Mouse (Mus musculus): Measurements from ENCODE around the gene Plpp3.

Gene Plpp3

GRCm38 (mm10) chr4:105158651-105159530, 1.7 kb downstream of the Plpp3 start:
- no peak for DNase-seq (ENCODE audit: low spot score)

GRCm38 (mm10) chr4:105159531-105159870, 2.4 kb downstream of the Plpp3 start:
- no peak for DNase-seq (ENCODE audit: low spot score)

DNA sequence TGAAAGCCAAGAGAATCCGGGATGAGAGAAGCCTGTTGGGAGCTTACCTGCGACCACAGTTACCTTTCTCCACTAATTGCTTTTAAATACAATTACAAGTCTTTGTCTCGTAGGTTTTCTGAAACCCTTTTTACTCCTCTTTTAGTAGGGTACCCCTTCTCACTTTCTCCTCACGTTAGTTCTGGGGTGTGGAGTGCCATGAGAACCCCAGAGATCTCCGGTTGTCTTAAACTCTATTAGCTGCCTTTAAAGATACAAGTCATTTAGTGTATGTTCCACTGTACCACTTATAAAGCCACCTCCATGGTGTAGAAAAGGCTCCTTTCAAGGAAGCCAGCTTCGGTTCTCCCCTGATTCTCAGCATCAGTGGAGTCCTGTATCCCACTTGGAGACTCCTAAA, 3.3 kb downstream of the Plpp3 start:
- DNase-seq (ENCODE audit: low spot score), result no peak

DNA sequence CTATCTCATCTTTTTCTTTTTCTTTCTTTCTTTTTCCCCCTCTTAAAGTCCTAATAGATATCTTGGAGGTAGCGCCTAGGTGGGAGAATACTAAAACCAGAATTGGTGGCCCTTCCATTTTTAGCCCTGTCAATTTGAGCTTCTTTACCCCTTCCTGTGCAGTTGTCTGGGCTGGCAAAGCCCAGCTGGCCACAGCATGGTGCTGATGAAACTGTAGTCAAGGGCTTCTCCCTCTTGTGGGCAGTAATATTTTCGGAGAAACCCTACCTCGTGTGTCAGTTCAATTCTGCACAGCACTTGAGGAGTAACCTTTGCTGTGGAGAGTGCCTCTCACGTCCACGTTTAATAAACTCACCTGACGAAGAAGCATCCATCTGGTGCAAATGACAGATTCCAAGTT, 4.9 kb downstream of the Plpp3 start:
- DNase-seq (ENCODE audit: low spot score), result no peak

- DNase-seq (ENCODE audit: low spot score), result no peak
Observed at GRCm38 (mm10) chr4:105162676-105163075, 5.5 kb downstream of the Plpp3 start.

GRCm38 (mm10) chr4:105163981-105164411, 6.8 kb downstream of the Plpp3 start:
- no peak for DNase-seq (ENCODE audit: low spot score)

GRCm38 (mm10) chr4:105164952-105165351, 7.8 kb downstream of the Plpp3 start:
- DNase-seq (ENCODE audit: low spot score), result no peak

DNA sequence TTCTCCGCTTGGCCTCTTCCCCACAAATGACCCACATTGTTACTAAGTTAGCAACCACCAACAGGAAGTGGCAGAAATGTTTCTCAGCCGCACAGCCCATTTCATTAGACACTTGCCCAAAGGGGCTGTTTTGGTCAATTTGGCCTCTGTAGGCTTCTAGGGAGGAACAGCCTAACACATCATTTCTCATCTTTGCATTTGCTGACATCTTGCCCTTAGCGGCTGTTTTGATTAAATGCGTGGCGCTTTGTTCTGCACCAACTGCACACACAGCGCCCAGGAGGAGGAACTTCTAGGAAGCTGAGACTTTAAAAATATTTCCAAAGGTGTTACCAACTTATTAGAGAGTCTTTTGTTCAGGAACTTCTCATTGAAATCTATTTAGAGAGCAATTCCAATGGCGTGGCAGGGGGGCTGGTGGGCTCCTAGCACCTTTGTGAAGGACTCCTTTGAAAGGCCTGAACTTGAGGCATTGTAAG, 12.0 kb downstream of the Plpp3 start:
- DNase-seq (ENCODE audit: low spot score), result no peak

GRCm38 (mm10) chr4:105169826-105170810, 13.0 kb downstream of the Plpp3 start:
- DNase-seq (ENCODE audit: low spot score), result no peak

DNA sequence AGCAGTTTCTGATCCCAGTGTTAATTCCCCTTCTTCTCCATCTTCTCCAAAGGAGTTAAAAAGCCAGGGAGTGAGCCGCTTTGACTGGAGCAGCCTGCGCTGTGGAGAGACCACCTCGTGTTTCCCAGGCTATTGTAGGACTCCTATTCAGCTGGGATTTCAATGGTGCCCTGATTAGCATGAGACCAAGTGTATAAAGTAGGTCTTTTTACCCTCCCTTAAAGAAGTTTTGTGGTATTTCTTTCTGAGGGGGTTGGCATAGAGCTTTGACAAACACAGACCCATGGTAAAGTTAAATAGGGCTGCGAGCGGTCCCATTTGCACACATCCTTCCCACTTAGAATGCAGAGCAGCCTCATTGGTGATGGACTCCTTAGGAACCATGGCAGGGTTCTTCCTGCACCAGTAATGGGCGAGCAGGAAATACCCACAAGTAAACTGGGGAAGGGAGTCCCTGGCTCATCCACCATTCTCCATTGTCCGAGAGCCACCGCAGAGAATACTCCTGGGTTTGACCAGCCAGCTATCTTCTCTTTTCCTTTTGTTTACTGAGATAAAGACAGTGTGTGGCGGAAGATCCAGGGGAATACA, 13.8 kb downstream of the Plpp3 start:
- no peak for DNase-seq (ENCODE audit: low spot score)

DNA sequence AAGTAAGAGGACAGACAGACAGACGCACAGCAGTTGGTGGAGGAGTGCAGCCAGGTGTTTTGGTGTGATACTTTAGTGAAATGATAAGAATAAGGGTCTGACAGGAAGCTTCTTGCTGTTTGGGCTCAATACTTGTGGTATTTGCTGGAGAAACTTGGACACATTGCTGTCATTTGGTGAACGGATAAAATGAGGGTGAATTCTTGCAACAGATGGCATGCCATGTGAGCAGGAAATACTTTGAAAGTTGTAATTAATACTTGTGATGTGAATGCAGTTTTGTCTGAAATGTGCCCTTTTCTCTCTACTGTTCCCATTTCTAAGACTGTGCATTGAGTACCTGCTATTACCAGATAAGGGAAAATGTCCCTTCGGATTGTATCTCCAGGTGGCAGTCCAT, 14.3 kb downstream of the Plpp3 start:
- DNase-seq (ENCODE audit: low spot score), result no peak

DNA sequence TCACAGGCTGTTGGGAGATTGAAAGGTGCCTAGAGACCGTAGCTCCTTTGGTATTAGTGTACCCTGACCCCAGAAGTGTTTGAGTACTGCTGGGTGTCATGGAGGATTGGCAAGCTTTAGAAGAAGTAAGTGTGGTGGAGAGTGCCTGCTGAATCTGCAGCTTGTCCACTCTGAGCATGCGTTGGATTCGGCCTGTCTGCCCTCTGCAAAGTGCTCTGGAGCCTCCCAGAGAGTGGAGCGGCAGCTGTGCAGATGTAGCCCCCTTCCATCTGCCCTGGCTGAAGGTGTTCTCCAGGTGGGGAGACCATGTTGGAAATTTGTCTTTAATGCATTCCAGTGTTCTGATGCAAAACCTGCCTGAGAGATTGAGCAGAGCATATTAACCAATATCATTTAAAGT, 17.6 kb downstream of the Plpp3 start:
- no peak for DNase-seq (ENCODE audit: low spot score)

DNA sequence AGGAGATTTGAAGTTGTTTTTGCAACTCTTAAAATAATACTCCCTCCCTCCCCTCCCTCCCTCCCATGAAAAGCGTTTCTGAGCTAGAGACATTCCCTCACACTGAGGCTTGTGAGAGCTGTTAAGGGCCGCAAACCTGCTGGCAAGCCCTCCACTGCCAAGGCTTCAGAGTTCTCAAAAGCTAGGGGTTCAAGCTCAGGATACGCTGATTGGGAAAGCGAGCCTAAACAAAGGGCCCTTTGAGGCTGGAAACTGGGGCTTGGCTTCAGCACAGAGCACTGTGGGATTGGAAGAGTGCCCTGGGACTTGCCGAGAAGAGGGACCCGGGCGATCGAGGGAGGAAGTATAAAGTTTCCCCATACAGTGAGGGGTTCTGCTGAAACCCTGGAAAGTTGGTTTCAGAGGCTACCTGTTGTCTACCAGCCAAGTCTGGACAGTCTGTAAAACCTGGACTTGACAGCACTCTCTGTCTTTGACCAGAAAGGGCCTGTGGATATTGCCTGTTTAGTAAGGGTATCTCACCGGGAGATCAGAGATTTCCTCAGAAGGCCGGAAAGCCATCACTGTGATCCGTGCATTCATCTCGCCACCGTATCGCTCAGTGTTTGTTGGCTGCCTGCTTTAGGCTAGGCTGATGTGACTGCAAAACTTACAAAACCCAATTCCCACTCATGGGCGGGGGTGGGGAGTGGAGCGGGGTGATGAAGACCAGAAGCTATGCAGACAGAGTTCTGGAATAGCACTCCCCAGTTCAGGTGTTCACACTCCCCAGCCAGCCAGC, 18.3 kb downstream of the Plpp3 start:
- DNase-seq (ENCODE audit: low spot score), result no peak

- no peak for DNase-seq (ENCODE audit: low spot score)
Observed at GRCm38 (mm10) chr4:105181014-105181658, 24.0 kb downstream of the Plpp3 start.

GRCm38 (mm10) chr4:105181659-105182167, 24.6 kb downstream of the Plpp3 start:
- DNase-seq (ENCODE audit: low spot score), result no peak

- no peak for DNase-seq (ENCODE audit: low spot score)
Observed at GRCm38 (mm10) chr4:105182249-105182648, 25.1 kb downstream of the Plpp3 start.

GRCm38 (mm10) chr4:105184490-105184889, 27.3 kb downstream of the Plpp3 start:
- DNase-seq (ENCODE audit: low spot score), result no peak

- no peak for DNase-seq (ENCODE audit: low spot score)
Observed at GRCm38 (mm10) chr4:105184924-105185323, 27.8 kb downstream of the Plpp3 start.

GRCm38 (mm10) chr4:105186654-105187053, 29.5 kb downstream of the Plpp3 start:
- no peak for DNase-seq (ENCODE audit: low spot score)

- no peak for DNase-seq (ENCODE audit: low spot score)
Observed at GRCm38 (mm10) chr4:105187873-105188272, 30.7 kb downstream of the Plpp3 start.

DNA sequence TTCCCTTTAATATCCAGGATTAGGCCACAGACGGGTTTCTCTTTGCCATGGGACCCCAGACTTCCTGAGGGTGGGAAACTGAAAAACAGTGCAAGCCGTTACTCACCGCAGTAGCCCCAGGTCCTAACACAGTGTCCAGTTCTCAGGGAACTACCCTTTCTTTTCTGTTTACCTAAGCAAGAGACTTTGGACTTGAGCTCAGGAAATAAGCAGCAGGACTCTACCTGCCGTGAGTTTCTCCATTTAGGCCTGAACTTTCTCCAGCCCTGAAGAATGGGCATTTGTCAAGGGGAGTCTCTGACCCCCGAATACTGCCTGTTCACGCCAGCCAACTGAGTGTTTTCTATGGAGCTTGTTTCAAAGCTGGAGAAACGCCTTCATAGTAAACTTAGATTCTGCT, 31.7 kb downstream of the Plpp3 start:
- DNase-seq (ENCODE audit: low spot score), result no peak
